Mouse (Mus musculus) neural tube, embryonic 12.5 days (tissue): ENCODE results near the gene Slfnl1. TPM values are rescaled to one million over a fixed set of nuclear protein-coding genes. Genes with fewer than 3 reads are reported as not detected.

ENCODE experiments used
- polyA plus RNA-seq: library from polyadenylated mRNA; unstranded; fragments of >200 nt; fragmentation: Nextera tagmentation; extraction: Ambion mirVana; gene quantifications from 2 replicates; pipeline ENCODE4 v1.2.1, GENCODE M21; 2016

Slfnl1 gene
- polyA plus RNA-seq, 1 experiment from 2014 or later: not detected

Other genes with a start within 250 kb of the Slfnl1 start
- 0.86 and 1.2 TPM in 2 replicates for gene Foxo6, start 244.9 kb upstream of the Slfnl1 start, polyA plus RNA-seq
- 82.6 and 90.0 TPM in 2 replicates for gene Scmh1, start 127.0 kb upstream of the Slfnl1 start, polyA plus RNA-seq
- gene Ctps, start 38.0 kb downstream of the Slfnl1 start, polyA plus RNA-seq: 92.4 and 101 TPM in 2 replicates
- gene Gm8439, start 56.5 kb downstream of the Slfnl1 start, polyA plus RNA-seq: not detected in 2 replicates
- gene Cited4, start 134.3 kb downstream of the Slfnl1 start, polyA plus RNA-seq: 3.7 and 4.3 TPM in 2 replicates
- gene Kcnq4, start 216.4 kb downstream of the Slfnl1 start, polyA plus RNA-seq: 4.2 and 5.0 TPM in 2 replicates